Mouse (Mus musculus): ENCODE data around the gene C9orf72. TPM values are rescaled to one million over a fixed set of nuclear protein-coding genes. Genes with fewer than 3 reads are reported as not detected.

Gene C9orf72
- total RNA-seq, 2 experiments from 2014 or later: 22.6 to 24.9 TPM

Other genes with a start within 250 kb of the C9orf72 start
- gene Ifnk, start 74.1 kb downstream of the C9orf72 start, total RNA-seq (2021): not detected
- 1 to 10 TPM; 5.2 to 5.9 TPM for gene Mob3b, start 68.7 kb downstream of the C9orf72 start, total RNA-seq (2021)

Data from left cerebral cortex, adult 18-20 months (tissue).